Mouse (Mus musculus) forebrain, embryonic 11.5 days (tissue): ENCODE measurements at regions not wholly inside any gene's neighbourhood (a gene's known extent, or its start where the extent isn't known, plus 50 kb on each side); places are given as distances from the start of the nearest gene placed in this dataset.

Source experiments
- ATAC-seq: fragments of 200-750 bp; cut with Nextera tagmentation; replicated peaks from 2 replicates; pipeline ENCODE4 v1.8.0; 2017; ENCODE audit warnings: moderate TSS enrichment; ENCODE audit not compliant: low FRiP score
- DNase-seq: peaks from one replicate; pipeline ENCODE4 v3.0.0-alpha.2; 2017; ENCODE audit warnings: low spot score
- H3K27ac ChIP-seq: fragments of 300-500 bp; sonication (generic); 2 replicates; pipeline ENCODE4 v1.5.1; 2014; ENCODE audit warnings: low read depth, low read length
- H3K27me3 ChIP-seq: fragments of 300-500 bp; sonication (generic); 2 replicates; pipeline ENCODE4 v1.6.1; 2014; ENCODE audit warnings: mild to moderate bottlenecking, low read length, mixed read lengths; ENCODE audit not compliant: control insufficient read depth, insufficient read depth
- H3K36me3 ChIP-seq: fragments of 300-500 bp; sonication (generic); 2 replicates; pipeline ENCODE4 v1.6.1; 2014; ENCODE audit warnings: mild to moderate bottlenecking, low read length, moderate library complexity, mixed read lengths; ENCODE audit not compliant: control insufficient read depth, insufficient read depth
- H3K4me1 ChIP-seq: fragments of 300-500 bp; sonication (generic); replicated peaks from 2 replicates; pipeline ENCODE4 v1.6.1; 2014; ENCODE audit warnings: low read length, mixed read lengths; ENCODE audit not compliant: control insufficient read depth, insufficient read depth
- H3K4me2 ChIP-seq: fragments of 300-500 bp; sonication (generic); 2 replicates; pipeline ENCODE4 v1.6.1; 2014; ENCODE audit warnings: low read depth, mild to moderate bottlenecking, low read length, moderate library complexity, mixed read lengths; ENCODE audit not compliant: severe bottlenecking
- H3K4me3 ChIP-seq: fragments of 300-500 bp; sonication (generic); 2 replicates; pipeline ENCODE4 v1.5.1; 2014; ENCODE audit warnings: low read depth, low read length
- H3K9ac ChIP-seq: fragments of 300-500 bp; sonication (generic); 2 replicates; pipeline ENCODE4 v1.6.1; 2014; ENCODE audit warnings: low read length
- H3K9me3 ChIP-seq: fragments of 300-500 bp; sonication (generic); 2 replicates; pipeline ENCODE4 v1.6.1; 2016; ENCODE audit warnings: low read length, mixed read lengths; ENCODE audit not compliant: control insufficient read depth
- WGBS: fragments of 180-500 bp; shearing (Covaris S2); extraction: QIAGEN DNeasy Blood & Tissue Kit; methylation state at CpG from one replicate; pipeline ENCODE4 v1.1.7; 2014; 5-methylcytosine and 5-hydroxymethylcytosine counted together

DNA sequence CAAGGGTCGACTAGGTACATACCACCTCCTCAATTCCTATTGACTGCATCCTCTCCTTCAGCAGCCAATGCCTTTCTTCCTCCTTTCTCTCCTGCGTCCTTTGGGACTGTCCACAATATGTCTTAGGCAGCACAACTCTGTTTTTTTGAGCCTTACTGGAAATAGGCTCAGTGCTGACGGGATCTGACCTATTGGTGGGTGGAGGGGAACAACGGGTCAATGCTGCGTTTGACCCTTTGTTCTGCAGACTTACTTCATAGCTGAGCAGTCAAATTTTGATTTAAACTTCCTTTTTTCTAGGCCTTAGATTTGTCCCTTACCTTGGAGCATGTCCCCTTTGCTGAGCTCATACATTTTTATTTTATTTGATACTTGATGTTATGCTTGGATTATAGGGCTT, 103.4 kb downstream of the Gm10295 start:
- no peak overlapping the region for H3K27ac ChIP-seq
- no peaks in the 10 kb centered on the region for H3K9me3 ChIP-seq
- DNase-seq (no peak), ATAC-seq (no peak)
- no peak overlapping the region for H3K4me2 ChIP-seq
- no peak overlapping the region for H3K4me3 ChIP-seq
- H3K27me3 ChIP-seq: no peaks in the 10 kb centered on the region
- no peaks in the 10 kb centered on the region for H3K4me1 ChIP-seq
- H3K9ac ChIP-seq: no peak overlapping the region
- no peaks in the 10 kb centered on the region for H3K36me3 ChIP-seq
- WGBS: 86% methylated on average over 5 of the region's 5 CpGs

DNA sequence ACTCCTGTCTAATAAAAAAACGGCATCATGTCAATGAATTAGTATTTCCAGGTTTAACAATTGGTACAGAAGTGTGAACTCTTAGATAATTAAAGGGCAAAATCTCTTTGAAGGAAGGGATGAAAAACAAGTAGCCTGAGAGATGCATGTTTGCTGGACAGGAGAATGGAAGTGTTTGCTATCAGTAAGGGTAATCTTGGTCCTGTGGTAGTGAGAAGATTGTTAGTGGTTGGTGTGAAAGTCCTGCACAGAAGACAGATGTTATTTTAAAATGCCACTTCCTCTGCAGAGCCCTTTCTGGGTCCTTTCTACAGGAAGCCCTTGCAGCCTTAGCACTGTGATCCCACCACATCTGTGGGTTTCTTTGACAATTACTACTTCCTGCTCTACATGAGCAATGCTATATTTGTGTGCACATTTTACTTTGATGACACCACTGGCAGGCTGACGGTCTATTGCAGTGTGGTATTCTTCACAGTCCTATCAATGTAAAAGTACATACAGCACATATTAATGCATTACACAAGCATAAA, 108.8 kb downstream of the Gm10295 start:
- Histone ChIP-seq H3K9ac (no peak overlapping the region), H3K4me3 (no peak overlapping the region), H3K4me1 (no peaks in the 10 kb centered on the region), H3K27ac (no peak overlapping the region), H3K36me3 (no peaks in the 10 kb centered on the region), H3K4me2 (no peak overlapping the region), H3K9me3 (no peaks in the 10 kb centered on the region), H3K27me3 (no peaks in the 10 kb centered on the region)
- DNase-seq (no peak), ATAC-seq (no peak)
- 90% methylated on average over 2 of the region's 2 CpGs for WGBS

DNA sequence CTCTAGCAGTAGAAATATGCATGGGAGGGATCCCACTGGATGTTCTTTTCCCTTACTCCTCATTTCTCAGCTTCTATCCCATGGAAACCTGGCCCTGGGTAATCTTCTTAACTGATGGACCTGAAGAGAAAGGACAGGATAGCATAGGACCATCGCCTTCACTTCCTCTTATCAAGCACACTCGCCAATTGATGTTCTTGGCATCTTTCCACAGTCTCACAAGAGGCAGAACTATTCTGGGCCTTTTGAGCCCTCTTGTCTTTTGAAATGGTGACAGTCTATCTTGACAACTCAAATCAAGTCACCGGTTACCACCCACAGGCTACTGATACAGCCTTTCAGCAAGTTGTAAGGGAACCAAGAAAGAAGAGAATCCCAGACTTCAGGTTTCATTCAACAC, 112.1 kb downstream of the Gm10295 start:
- Histone ChIP-seq H3K9ac (no peak overlapping the region), H3K4me3 (no peak overlapping the region), H3K9me3 (no peaks in the 10 kb centered on the region), H3K4me2 (no peak overlapping the region), H3K4me1 (no peaks in the 10 kb centered on the region), H3K27me3 (no peaks in the 10 kb centered on the region), H3K36me3 (no peaks in the 10 kb centered on the region), H3K27ac (no peak overlapping the region)
- 96% methylated on average over 3 of the region's 3 CpGs for WGBS
- no peak for ATAC-seq
- DNase-seq: no peak

DNA sequence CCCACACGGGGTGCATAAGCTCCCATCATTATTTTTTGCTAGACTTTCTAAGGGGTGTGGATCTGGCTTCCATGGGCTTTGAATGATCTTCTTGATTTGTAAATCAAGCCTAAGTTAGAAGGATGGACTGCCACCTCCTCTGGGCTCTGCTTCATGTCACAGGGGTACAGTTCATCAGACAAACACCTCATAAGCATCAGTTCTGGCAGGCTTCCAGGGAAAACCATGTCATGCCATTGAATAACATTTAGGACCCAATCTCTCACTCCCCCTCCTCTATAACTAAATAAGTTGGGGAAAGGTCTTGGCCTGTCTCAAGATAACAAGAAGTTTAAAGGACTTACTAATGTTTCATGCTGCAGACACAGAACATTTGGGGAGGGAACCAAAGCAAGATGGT, 115.0 kb downstream of the Gm10295 start:
- H3K27me3 ChIP-seq: no peaks in the 10 kb centered on the region
- no peak for DNase-seq
- H3K4me1 ChIP-seq: no peaks in the 10 kb centered on the region
- H3K9me3 ChIP-seq: no peaks in the 10 kb centered on the region
- H3K27ac ChIP-seq: no peak overlapping the region
- ATAC-seq: no peak
- no peak overlapping the region for H3K9ac ChIP-seq
- H3K4me2 ChIP-seq: no peak overlapping the region
- WGBS: 80% methylated on average over 1 of the region's 1 CpGs
- no peaks in the 10 kb centered on the region for H3K36me3 ChIP-seq
- H3K4me3 ChIP-seq: no peak overlapping the region

DNA sequence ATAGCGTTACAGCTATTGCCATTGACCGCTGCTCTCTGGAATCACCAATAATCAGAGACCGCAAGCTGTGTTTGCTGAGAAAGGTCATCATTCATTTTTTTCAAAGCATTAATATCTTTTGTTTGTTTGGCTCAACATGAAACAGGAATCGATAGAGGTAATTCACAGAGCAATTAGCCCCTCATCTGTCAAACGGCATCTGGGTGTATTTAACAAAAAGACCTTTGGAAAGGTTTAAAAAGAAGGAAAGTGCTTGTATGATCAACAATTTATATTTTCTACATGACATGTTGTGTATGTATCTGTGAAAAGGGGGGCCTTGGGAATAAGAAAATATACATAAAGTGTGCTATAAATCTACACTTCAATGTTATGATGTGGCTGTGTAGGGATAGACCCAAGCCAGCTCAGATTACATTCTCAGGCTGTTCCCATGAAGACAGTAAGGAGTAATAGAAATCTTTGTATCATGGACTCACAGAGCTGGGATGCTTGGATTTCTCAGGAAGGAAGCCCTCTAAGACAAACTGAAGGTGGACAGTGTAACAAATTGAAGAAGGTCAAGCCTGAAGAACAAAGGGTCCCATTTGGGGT, 117.0 kb downstream of the Gm10295 start:
- Histone ChIP-seq H3K4me1 (no peaks in the 10 kb centered on the region), H3K27me3 (no peaks in the 10 kb centered on the region), H3K27ac (no peak overlapping the region), H3K4me2 (no peak overlapping the region), H3K4me3 (no peak overlapping the region), H3K9me3 (no peaks in the 10 kb centered on the region), H3K36me3 (no peaks in the 10 kb centered on the region), H3K9ac (no peak overlapping the region)
- DNase-seq (no peak), ATAC-seq (no peak)
- WGBS: 83% methylated on average over 5 of the region's 5 CpGs

DNA sequence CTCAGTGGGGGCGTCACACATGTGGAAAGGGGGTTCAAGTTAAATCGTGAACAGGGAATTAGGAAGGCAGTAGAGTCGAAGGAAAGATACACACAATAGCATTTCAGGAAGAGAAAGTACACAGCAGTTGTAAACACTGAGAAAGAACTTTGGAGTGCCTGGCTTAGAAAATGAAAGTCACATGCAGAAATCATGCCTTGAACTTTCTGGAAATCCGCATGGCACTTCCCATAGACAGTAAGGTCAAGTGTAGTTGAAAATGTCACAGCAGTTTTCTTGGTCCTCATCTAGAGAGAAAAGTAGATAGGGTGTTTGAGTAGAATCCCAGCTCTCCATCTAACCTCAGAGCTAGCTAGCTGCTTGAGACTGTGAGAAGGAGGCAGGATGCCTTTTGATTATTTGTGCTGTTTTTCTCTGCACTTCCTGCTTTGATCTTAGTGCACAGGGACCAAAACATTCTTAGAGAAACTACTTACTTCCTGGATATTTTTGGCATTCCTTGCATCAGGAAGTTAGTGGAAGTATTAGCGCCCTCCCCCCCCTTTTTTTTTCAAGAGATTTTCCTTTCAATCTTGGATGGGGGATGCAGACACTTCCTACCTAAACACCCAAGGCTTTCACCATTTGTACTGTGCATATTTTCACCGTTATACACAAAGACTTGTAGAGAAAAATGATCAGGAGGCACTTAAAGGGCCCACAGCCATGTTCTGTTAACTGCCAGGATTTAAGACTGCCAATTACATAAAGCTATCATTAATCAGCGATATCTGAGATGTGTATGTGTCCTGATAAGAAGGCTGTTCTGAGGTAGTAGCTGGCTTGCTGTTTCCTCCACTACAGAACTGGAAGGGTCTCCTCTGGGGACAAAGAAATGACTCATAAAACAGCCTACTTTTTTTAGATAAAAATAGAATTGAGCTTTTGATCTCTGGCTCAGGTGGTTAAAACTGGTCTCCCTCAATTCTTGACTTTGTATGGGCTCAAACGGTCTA, 118.2 kb downstream of the Gm10295 start:
- Histone ChIP-seq H3K4me3 (no peak overlapping the region), H3K4me1 (no peaks in the 10 kb centered on the region), H3K9ac (no peak overlapping the region), H3K27ac (no peak overlapping the region), H3K9me3 (no peaks in the 10 kb centered on the region), H3K36me3 (no peaks in the 10 kb centered on the region), H3K4me2 (no peak overlapping the region), H3K27me3 (no peaks in the 10 kb centered on the region)
- ATAC-seq (no peak), DNase-seq (no peak)
- 83% methylated on average over 8 of the region's 8 CpGs for WGBS

DNA sequence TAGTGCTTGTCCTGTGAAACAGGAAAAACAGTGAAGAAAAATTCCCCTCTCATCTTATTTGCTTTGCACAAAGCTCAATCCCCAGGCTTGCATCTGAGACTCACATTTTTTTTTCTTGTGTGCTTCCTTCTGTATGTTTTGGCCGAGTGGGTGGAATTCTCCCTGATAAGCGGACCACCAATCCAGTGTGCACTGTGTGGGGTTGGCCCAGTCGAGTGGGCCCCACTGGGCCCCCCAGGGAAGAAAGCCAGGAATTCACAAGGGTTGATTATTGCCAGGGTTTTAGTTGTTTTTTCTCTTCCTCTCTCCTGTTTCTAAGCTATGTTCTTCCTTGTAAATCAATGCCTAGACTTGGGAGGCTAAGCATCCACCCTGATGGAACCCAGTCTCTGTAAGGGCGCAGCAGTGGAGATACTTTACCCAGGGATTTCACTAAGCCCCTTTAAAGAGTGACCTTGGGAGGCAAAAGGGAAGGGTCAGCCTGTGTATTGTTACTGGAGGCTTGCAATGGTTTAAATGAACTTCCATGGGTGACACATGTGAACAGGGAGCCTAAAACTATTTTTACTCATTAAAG, 120.3 kb downstream of the Gm10295 start:
- Histone ChIP-seq H3K4me2 (no peak overlapping the region), H3K9me3 (no peaks in the 10 kb centered on the region), H3K4me1 (no peaks in the 10 kb centered on the region), H3K36me3 (no peaks in the 10 kb centered on the region), H3K27me3 (no peaks in the 10 kb centered on the region), H3K9ac (no peak overlapping the region), H3K27ac (no peak overlapping the region), H3K4me3 (no peak overlapping the region)
- no peak for DNase-seq
- no peak for ATAC-seq
- 65% methylated on average over 4 of the region's 4 CpGs for WGBS

DNA sequence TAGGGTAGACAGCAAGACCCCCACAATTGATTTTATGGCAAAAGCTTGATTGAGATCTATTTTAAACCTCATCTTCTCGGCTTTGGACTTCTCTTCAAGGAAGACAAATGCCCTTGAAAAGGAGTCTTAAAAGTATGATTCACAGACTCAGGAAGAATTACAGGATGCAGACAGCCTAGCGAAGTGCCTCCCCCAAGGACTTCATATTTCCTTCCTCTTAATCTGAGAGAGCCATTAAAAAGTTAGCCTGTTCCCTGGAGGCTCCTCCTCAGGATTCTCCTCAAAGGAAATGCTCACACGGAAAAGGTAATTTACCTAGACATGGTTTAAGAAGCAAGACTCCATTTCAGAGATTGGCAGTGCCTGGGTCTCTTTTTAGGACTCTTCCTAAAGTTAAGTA, 122.1 kb downstream of the Gm10295 start:
- 83% methylated on average over 3 of the region's 3 CpGs for WGBS
- ATAC-seq (no peak), DNase-seq (no peak)
- no peak overlapping the region for H3K27ac ChIP-seq
- H3K4me3 ChIP-seq: no peak overlapping the region
- H3K9me3 ChIP-seq: no peaks in the 10 kb centered on the region
- no peaks in the 10 kb centered on the region for H3K27me3 ChIP-seq
- H3K4me2 ChIP-seq: no peak overlapping the region
- no peak overlapping the region for H3K9ac ChIP-seq
- H3K36me3 ChIP-seq: no peaks in the 10 kb centered on the region
- H3K4me1 ChIP-seq: no peaks in the 10 kb centered on the region
